Mouse (Mus musculus) bone marrow macrophage, adult 2 months (primary cell): ENCODE results near the gene Epha4.

Source experiments
- CTCF ChIP-seq: IDR thresholded peaks from 2 replicates; pipeline ENCODE4 v1.5.1; 2012; ENCODE audit warnings: low read depth, mild to moderate bottlenecking, low read length, moderate library complexity
- POLR2A ChIP-seq: IDR thresholded peaks from 2 replicates; pipeline ENCODE4 v1.6.1; 2012; ENCODE audit warnings: mild to moderate bottlenecking, low read depth, low read length, borderline replicate concordance

GRCm38 (mm10) chr1:77388556-77388955 lies 126.3 kb downstream of the Epha4 start:
- no peak for TF ChIP-seq CTCF
- TF ChIP-seq POLR2A: no peak
